In genomic region chr5:128407546-128407945, GRCm38 (mm10) we compare ENCODE assay signal across 26 mouse cellular contexts. TPM values are rescaled to one million over a fixed set of nuclear protein-coding genes. Genes with fewer than 3 reads are reported as not detected.
"Had no signal": no experiment of that assay in that cellular context is flagged by ENCODE, and none has a peak within 500 bp of the region (broad histone marks: within the 10 kb centered on the region; RNA-seq: fewer than 3 reads in every experiment).

No protein-coding gene starts in this region.

- H3K4me3 ChIP-seq: kidney, embryonic 15.5 days; left cerebral cortex, adult 2 months; limb, embryonic 10.5 days; limb, embryonic 13.5 days; liver, embryonic 12.5 days; liver, embryonic 15.5 days; midbrain, embryonic 12.5 days; midbrain, embryonic 15.5 days; myocyte; neural tube, embryonic 13.5 days had no signal

- H3K27ac ChIP-seq: kidney, embryonic 15.5 days; left cerebral cortex, adult 2 months; limb, embryonic 10.5 days; limb, embryonic 13.5 days; liver, embryonic 12.5 days; liver, embryonic 15.5 days; midbrain, embryonic 12.5 days; midbrain, embryonic 15.5 days; neural tube, embryonic 13.5 days had no signal

- H3K4me1 ChIP-seq: limb, embryonic 13.5 days; liver, embryonic 12.5 days; liver, embryonic 15.5 days; midbrain, embryonic 12.5 days; midbrain, embryonic 15.5 days; neural tube, embryonic 13.5 days had no signal

- H3K27me3 ChIP-seq: kidney, embryonic 15.5 days; limb, embryonic 13.5 days; liver, embryonic 12.5 days; liver, embryonic 15.5 days; midbrain, embryonic 12.5 days; midbrain, embryonic 15.5 days; neural tube, embryonic 13.5 days had no signal

- DNase-seq: kidney, postnatal 10 days; kidney, postnatal 36 days; layer of hippocampus, postnatal 36 days; liver; lung, adult 2 months; lung, postnatal 14 days; lung, postnatal 4 days; retina, postnatal 1 day; right cerebral cortex, postnatal 25 days; spleen, adult 18-20 months; thymus, adult 18-20 months; thymus, postnatal 36 days had no signal

RNA-seq across cellular contexts. Expression of gene Tmem132d, which starts 25.3 kb away (rescaled TPM):
- total RNA-seq: megakaryocyte progenitor cell, adult 5-6 weeks; megakaryocyte-erythroid progenitor cell, adult 5-6 weeks; monocyte, adult 5-6 weeks; neutrophil, adult 5-6 weeks had no signal
- polyA plus RNA-seq: liver, embryonic 15.5 days; myocyte had no signal
